Mouse (Mus musculus) neural tube, embryonic 11.5 days (tissue): ENCODE measurements at regions not wholly inside any gene's neighbourhood (a gene's known extent, or its start where the extent isn't known, plus 50 kb on each side); places are given as distances from the start of the nearest gene placed in this dataset.

Experiments
- ATAC-seq: fragments of 200-750 bp; cut with Nextera tagmentation; 2 replicates; pipeline ENCODE4 v1.8.0; 2017; ENCODE audit warnings: moderate number of reproducible peaks, mild to moderate bottlenecking, moderate TSS enrichment, moderate library complexity; ENCODE audit not compliant: insufficient read depth, low FRiP score, low TSS enrichment
- DNase-seq: peaks from one replicate; pipeline ENCODE4 v3.0.0-alpha.2; 2015; ENCODE audit warnings: low spot score
- H3K27ac ChIP-seq: fragments of 300-500 bp; sonication (generic); 2 replicates; pipeline ENCODE4 v1.5.1; 2014; ENCODE audit warnings: low read depth, mild to moderate bottlenecking, low read length
- H3K27me3 ChIP-seq: fragments of 300-500 bp; sonication (generic); 2 replicates; pipeline ENCODE4 v1.6.1; 2014; ENCODE audit warnings: mild to moderate bottlenecking, low read length, mixed read lengths; ENCODE audit not compliant: control insufficient read depth, insufficient read depth
- H3K36me3 ChIP-seq: fragments of 300-500 bp; sonication (generic); 2 replicates; pipeline ENCODE4 v1.6.1; 2014; ENCODE audit warnings: mild to moderate bottlenecking, low read length, moderate library complexity, mixed read lengths; ENCODE audit not compliant: control insufficient read depth, insufficient read depth
- H3K4me1 ChIP-seq: fragments of 300-500 bp; sonication (generic); 2 replicates; pipeline ENCODE4 v1.6.1; 2014; ENCODE audit warnings: low read length, mixed read lengths; ENCODE audit not compliant: control insufficient read depth, insufficient read depth
- H3K4me2 ChIP-seq: fragments of 300-500 bp; sonication (generic); 2 replicates; pipeline ENCODE4 v1.6.1; 2014; ENCODE audit warnings: low read depth, mild to moderate bottlenecking, moderate library complexity
- H3K4me3 ChIP-seq: fragments of 300-500 bp; sonication (generic); 2 replicates; pipeline ENCODE4 v1.5.1; 2014; ENCODE audit warnings: low read depth, low read length
- H3K9ac ChIP-seq: fragments of 300-500 bp; sonication (generic); 2 replicates; pipeline ENCODE4 v1.6.1; 2014; ENCODE audit warnings: mild to moderate bottlenecking, low read length
- H3K9me3 ChIP-seq: fragments of 300-500 bp; sonication (generic); 2 replicates; pipeline ENCODE4 v1.6.1; 2016; ENCODE audit warnings: low read length; ENCODE audit not compliant: control insufficient read depth
- WGBS: fragments of 180-500 bp; shearing (Covaris S2); extraction: QIAGEN DNeasy Blood & Tissue Kit; methylation state at CpG from one replicate; pipeline ENCODE4 v1.1.7; 2014; 5-methylcytosine and 5-hydroxymethylcytosine counted together

GRCm38 (mm10) chr4:22098605-22099004, 167.5 kb downstream of the Faxc start:
- H3K9me3 ChIP-seq, result no peaks in the 10 kb centered on the region
- no peaks in the 10 kb centered on the region for H3K27me3 ChIP-seq
- H3K4me3 ChIP-seq, result no peak overlapping the region
- DNase-seq (no peak), ATAC-seq (no peak)
- WGBS, result 91% methylated on average over 9 of the region's 9 CpGs
- no peak overlapping the region for H3K9ac ChIP-seq
- no peak overlapping the region for H3K27ac ChIP-seq
- 0 out of 2 replicates have a peak, but pooled peaks cover 4% of the 10 kb centered on the region for H3K4me1 ChIP-seq
- no peaks in the 10 kb centered on the region for H3K36me3 ChIP-seq
- no peak overlapping the region for H3K4me2 ChIP-seq

- H3K36me3 ChIP-seq, result no peaks in the 10 kb centered on the region
- H3K4me1 ChIP-seq, result no peaks in the 10 kb centered on the region
- H3K4me3 ChIP-seq, result no peak overlapping the region
- no peak for DNase-seq
- H3K9me3 ChIP-seq, result no peaks in the 10 kb centered on the region
- H3K9ac ChIP-seq, result no peak overlapping the region
- ATAC-seq, result no peak
- no peak overlapping the region for H3K4me2 ChIP-seq
- 80% methylated on average over 5 of the region's 5 CpGs for WGBS
- no peak overlapping the region for H3K27ac ChIP-seq
- H3K27me3 ChIP-seq, result no peaks in the 10 kb centered on the region
Measured at GRCm38 (mm10) chr4:22102478-22102877, 171.3 kb downstream of the Faxc start.

GRCm38 (mm10) chr4:22103001-22103587, 172.0 kb downstream of the Faxc start:
- Histone ChIP-seq H3K4me3 (no peak overlapping the region), H3K4me1 (no peaks in the 10 kb centered on the region), H3K27me3 (no peaks in the 10 kb centered on the region), H3K36me3 (no peaks in the 10 kb centered on the region), H3K9me3 (no peaks in the 10 kb centered on the region), H3K4me2 (no peak overlapping the region), H3K27ac (no peak overlapping the region), H3K9ac (no peak overlapping the region)
- ATAC-seq (no peak), DNase-seq (no peak)
- 78% methylated on average over 8 of the region's 8 CpGs for WGBS

GRCm38 (mm10) chr4:22106883-22107282, 175.8 kb downstream of the Faxc start:
- WGBS, result 89% methylated on average over 9 of the region's 9 CpGs
- no peak overlapping the region for H3K4me3 ChIP-seq
- no peak overlapping the region for H3K27ac ChIP-seq
- H3K36me3 ChIP-seq, result no peaks in the 10 kb centered on the region
- H3K9ac ChIP-seq, result no peak overlapping the region
- no peak overlapping the region for H3K4me2 ChIP-seq
- DNase-seq (no peak), ATAC-seq (no peak)
- H3K27me3 ChIP-seq, result no peaks in the 10 kb centered on the region
- H3K4me1 ChIP-seq, result no peaks in the 10 kb centered on the region
- H3K9me3 ChIP-seq, result no peaks in the 10 kb centered on the region

- Histone ChIP-seq H3K36me3 (no peaks in the 10 kb centered on the region), H3K4me2 (no peak overlapping the region), H3K4me1 (no peaks in the 10 kb centered on the region), H3K9me3 (no peaks in the 10 kb centered on the region), H3K4me3 (no peak overlapping the region), H3K9ac (no peak overlapping the region), H3K27me3 (no peaks in the 10 kb centered on the region), H3K27ac (no peak overlapping the region)
- DNase-seq, result no peak
- no peak for ATAC-seq
- WGBS, result 60% methylated on average over 6 of the region's 6 CpGs
Measured at GRCm38 (mm10) chr4:22109410-22109809, 178.3 kb downstream of the Faxc start.

DNA sequence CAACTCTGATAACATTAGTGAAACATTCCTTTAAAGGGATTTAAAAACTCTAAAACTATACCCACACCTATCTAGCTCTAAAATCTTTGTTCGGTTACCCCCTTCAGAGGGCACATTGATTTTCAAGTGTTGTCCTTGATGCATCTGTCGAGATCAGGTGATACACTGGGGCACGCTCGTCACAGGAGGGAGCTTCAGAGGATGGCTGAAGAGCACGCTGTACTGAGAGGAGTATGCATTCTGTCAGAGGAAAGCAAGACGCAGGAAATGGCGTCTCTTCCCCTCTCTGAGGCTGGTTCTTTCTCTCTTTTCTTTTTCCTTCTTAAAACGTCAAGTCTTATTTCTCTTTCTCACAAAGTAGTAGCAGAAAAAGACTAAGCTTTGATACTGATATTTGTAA, 179.3 kb downstream of the Faxc start:
- H3K36me3 ChIP-seq, result no peaks in the 10 kb centered on the region
- DNase-seq (no peak), ATAC-seq (no peak)
- H3K4me1 ChIP-seq, result no peaks in the 10 kb centered on the region
- no peak overlapping the region for H3K27ac ChIP-seq
- no peaks in the 10 kb centered on the region for H3K27me3 ChIP-seq
- no peaks in the 10 kb centered on the region for H3K9me3 ChIP-seq
- 68% methylated on average over 8 of the region's 8 CpGs for WGBS
- H3K4me2 ChIP-seq, result no peak overlapping the region
- no peak overlapping the region for H3K4me3 ChIP-seq
- H3K9ac ChIP-seq, result no peak overlapping the region

- H3K9me3 ChIP-seq, result no peaks in the 10 kb centered on the region
- H3K27me3 ChIP-seq, result no peaks in the 10 kb centered on the region
- H3K4me3 ChIP-seq, result no peak overlapping the region
- no peak overlapping the region for H3K4me2 ChIP-seq
- no peak for ATAC-seq
- no peaks in the 10 kb centered on the region for H3K4me1 ChIP-seq
- no peak overlapping the region for H3K9ac ChIP-seq
- 72% methylated on average over 5 of the region's 5 CpGs for WGBS
- no peak overlapping the region for H3K27ac ChIP-seq
- no peaks in the 10 kb centered on the region for H3K36me3 ChIP-seq
- no peak for DNase-seq
Measured at GRCm38 (mm10) chr4:22112209-22112608, 181.1 kb downstream of the Faxc start.

DNA sequence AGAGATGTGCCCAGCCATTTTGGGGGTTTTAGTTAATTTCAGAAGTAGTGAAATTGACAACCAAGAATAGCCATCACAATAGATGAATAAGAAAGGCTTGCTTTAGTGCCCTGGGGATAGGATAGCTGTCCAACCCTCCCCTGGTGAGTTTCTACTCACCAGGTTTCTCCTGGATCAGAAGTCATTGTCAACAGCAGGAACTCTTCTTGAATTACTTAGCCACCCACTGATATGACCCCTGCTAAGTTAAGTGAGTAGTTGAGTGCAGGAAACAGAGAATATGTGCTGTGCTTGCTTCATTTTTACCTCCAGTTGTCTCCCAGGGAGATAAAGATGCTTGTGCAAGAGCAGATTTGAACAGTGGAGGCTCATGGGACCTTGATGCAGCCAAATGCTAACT, 183.3 kb downstream of the Faxc start:
- DNase-seq (no peak), ATAC-seq (no peak)
- Histone ChIP-seq H3K27me3 (no peaks in the 10 kb centered on the region), H3K4me3 (no peak overlapping the region), H3K36me3 (no peaks in the 10 kb centered on the region), H3K27ac (no peak overlapping the region), H3K9ac (no peak overlapping the region), H3K4me2 (no peak overlapping the region), H3K4me1 (no peaks in the 10 kb centered on the region), H3K9me3 (no peaks in the 10 kb centered on the region)

GRCm38 (mm10) chr4:22119877-22120276, 188.7 kb downstream of the Faxc start:
- no peak overlapping the region for H3K4me2 ChIP-seq
- no peaks in the 10 kb centered on the region for H3K9me3 ChIP-seq
- no peak overlapping the region for H3K27ac ChIP-seq
- no peak for ATAC-seq
- no peaks in the 10 kb centered on the region for H3K4me1 ChIP-seq
- H3K36me3 ChIP-seq, result no peaks in the 10 kb centered on the region
- no peak overlapping the region for H3K9ac ChIP-seq
- no peaks in the 10 kb centered on the region for H3K27me3 ChIP-seq
- no peak overlapping the region for H3K4me3 ChIP-seq
- no peak for DNase-seq
- 75% methylated on average over 3 of the region's 3 CpGs for WGBS
